Mouse (Mus musculus) C2C12 (cell line): ENCODE results near the gene Tbk1.

Source experiments
- CTCF ChIP-seq: IDR thresholded peaks from one replicate; pipeline ENCODE4 v1.5.1; 2011; ENCODE audit not compliant: control insufficient read depth, insufficient read depth, insufficient read length
- MAX ChIP-seq: IDR thresholded peaks from one replicate; pipeline ENCODE4 v1.6.1; 2011; ENCODE audit warnings: mild to moderate bottlenecking, control low read depth
- MYOD1 ChIP-seq: IDR thresholded peaks from one replicate; pipeline ENCODE4 v1.6.1; 2011; ENCODE audit warnings: low read depth; ENCODE audit not compliant: control insufficient read depth, insufficient read length
- MYOG ChIP-seq: IDR thresholded peaks from one replicate; pipeline ENCODE4 v1.6.1; 2011; ENCODE audit not compliant: control insufficient read depth, insufficient read length; ENCODE audit errors: extremely low read depth

DNA sequence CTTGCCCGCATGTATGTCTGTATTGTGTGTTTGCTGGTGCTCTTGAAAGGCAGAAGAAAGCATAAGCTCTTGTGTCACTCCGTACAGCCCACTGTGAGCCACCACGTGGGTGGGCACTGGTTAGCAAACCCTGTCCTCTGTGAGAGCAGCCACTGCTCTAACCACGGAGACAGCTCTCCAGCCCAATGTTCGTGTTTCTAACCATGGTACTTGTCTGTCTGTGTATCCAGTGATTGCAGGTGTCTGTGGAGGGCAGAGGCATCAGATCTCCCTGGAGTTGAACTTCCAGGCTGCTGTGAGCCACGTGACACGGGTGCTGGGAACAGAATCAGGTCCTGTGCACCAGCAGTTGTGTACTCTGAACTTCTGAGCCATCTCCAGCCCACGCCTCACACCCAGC, 4.3 kb downstream of the Tbk1 start:
- TF ChIP-seq CTCF (no peak), MYOG (no peak), MYOD1 (no peak), MAX (no peak)
